Mouse (Mus musculus): ENCODE measurements around the gene Ipo13. TPM values are rescaled to one million over a fixed set of nuclear protein-coding genes. Genes with fewer than 3 reads are reported as not detected.

Ipo13 gene
- total and polyA plus RNA-seq, 3 experiments, result 60.8 to 104 (median 68.4) TPM

DNA sequence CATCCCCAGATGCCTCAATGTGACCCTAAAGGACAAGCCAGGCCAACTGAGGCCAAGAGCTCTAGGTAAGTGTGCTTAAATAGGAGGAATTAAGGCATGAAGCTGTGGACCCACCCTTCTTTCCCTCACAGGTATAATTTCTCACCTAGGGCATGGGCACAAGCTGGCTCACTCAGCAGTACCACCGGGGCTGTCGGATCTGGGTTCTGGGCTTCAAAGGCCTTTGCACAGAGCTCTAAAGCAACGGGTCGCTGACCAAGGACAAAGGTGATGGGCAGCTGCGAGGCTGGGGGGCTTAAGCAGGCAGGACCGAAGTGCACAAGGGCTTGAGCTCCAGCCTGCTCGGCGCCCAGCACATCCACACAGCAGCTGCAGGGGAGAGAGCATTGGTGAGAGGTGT lies 24.0 kb downstream of the Ipo13 start:
- DNase-seq, result no peak
- H3K9ac ChIP-seq (ENCODE audit: low read depth, low read length), result no peak overlapping the region
- H3K79me2 ChIP-seq (replicated peaks; ENCODE audit: control insufficient read depth, insufficient read depth, low read length), result no peaks in the 10 kb centered on the region
- H3K4me1 ChIP-seq (ENCODE audit: control insufficient read depth, insufficient read depth, low read length), result peaks cover 6% of the 10 kb centered on the region
- H3K36me3 ChIP-seq (ENCODE audit: control insufficient read depth, insufficient read depth, low read length), result no peaks in the 10 kb centered on the region
- H3K27ac ChIP-seq, result no peak overlapping the region
- H3K4me3 ChIP-seq, result no peak overlapping the region
- 89% methylated on average over 8 of the region's 8 CpGs for WGBS
- intact Hi-C loops (cut with DNase I), result loop anchor here (1.0 kb wide), 1 partner anchor 25 kb away; no protein-coding TSS in a partner anchor
- TF ChIP-seq EP300 (IDR thresholded peaks at IDR 0.05; ENCODE audit: insufficient read depth, low read depth, low read length), result no peak
- no peak for TF ChIP-seq CTCF (IDR thresholded peaks at IDR 0.05)
- no peak for TF ChIP-seq POLR2A (IDR thresholded peaks at IDR 0.05; ENCODE audit: insufficient read depth, low read depth, low read length)
- no peaks in the 10 kb centered on the region for H3K27me3 ChIP-seq (ENCODE audit: control insufficient read depth, insufficient read depth, low read length)

- Histone ChIP-seq H3K27me3 (ENCODE audit: control insufficient read depth, insufficient read depth, low read length) (no peaks in the 10 kb centered on the region), H3K79me2 (replicated peaks; ENCODE audit: control insufficient read depth, insufficient read depth, low read length) (no peaks in the 10 kb centered on the region), H3K4me1 (ENCODE audit: control insufficient read depth, insufficient read depth, low read length) (peaks cover 6% of the 10 kb centered on the region), H3K4me3 (no peak overlapping the region), H3K9ac (ENCODE audit: low read depth, low read length) (no peak overlapping the region), H3K36me3 (ENCODE audit: control insufficient read depth, insufficient read depth, low read length) (no peaks in the 10 kb centered on the region), H3K27ac (no peak overlapping the region)
- intact Hi-C loops (cut with DNase I), result no loop called here
- TF ChIP-seq POLR2A (IDR thresholded peaks at IDR 0.05; ENCODE audit: insufficient read depth, low read depth, low read length), result no peak
- no peak for TF ChIP-seq EP300 (IDR thresholded peaks at IDR 0.05; ENCODE audit: insufficient read depth, low read depth, low read length)
- TF ChIP-seq CTCF (IDR thresholded peaks at IDR 0.05), result no peak
- DNase-seq, result no peak
- 86% methylated on average over 14 of the region's 14 CpGs for WGBS
These were observed 24.8 kb downstream of the Ipo13 start for GRCm38 (mm10) chr4:117890031-117890430.

- TF ChIP-seq EP300 (IDR thresholded peaks at IDR 0.05; ENCODE audit: insufficient read depth, low read depth, low read length) (no peak), CTCF (IDR thresholded peaks at IDR 0.05) (no peak), POLR2A (IDR thresholded peaks at IDR 0.05; ENCODE audit: insufficient read depth, low read depth, low read length) (no peak)
- no peaks in the 10 kb centered on the region for H3K27me3 ChIP-seq (ENCODE audit: control insufficient read depth, insufficient read depth, low read length)
- no peaks in the 10 kb centered on the region for H3K79me2 ChIP-seq (replicated peaks; ENCODE audit: control insufficient read depth, insufficient read depth, low read length)
- H3K27ac ChIP-seq, result no peak overlapping the region
- H3K36me3 ChIP-seq (ENCODE audit: control insufficient read depth, insufficient read depth, low read length), result no peaks in the 10 kb centered on the region
- H3K9ac ChIP-seq (ENCODE audit: low read depth, low read length), result no peak overlapping the region
- H3K4me1 ChIP-seq (ENCODE audit: control insufficient read depth, insufficient read depth, low read length), result peaks cover 6% of the 10 kb centered on the region
- WGBS, result 83% methylated on average over 15 of the region's 15 CpGs
- intact Hi-C loops (cut with DNase I), result no loop called here
- no peak for DNase-seq
- no peak overlapping the region for H3K4me3 ChIP-seq
These were observed 25.3 kb downstream of the Ipo13 start for GRCm38 (mm10) chr4:117889471-117889870.

DNA sequence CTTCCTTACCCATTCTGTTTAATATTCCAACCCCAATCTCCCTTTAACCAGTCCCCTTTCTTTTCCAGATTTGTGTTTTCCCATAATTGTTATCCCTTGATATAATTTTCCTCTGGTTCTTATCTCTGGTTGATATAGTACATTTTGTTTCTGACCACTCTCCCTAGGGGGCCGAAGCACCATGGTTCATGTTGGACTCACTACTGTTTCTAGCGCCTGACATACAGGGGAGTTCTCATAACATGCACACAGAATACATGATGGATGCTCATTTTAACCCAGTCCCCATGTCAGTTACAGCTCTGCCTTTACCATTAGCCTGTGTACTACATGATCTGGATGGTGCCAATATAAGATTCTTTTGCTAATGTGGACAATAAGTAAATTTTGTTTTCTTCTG lies 26.9 kb downstream of the Ipo13 start:
- H3K79me2 ChIP-seq (replicated peaks; ENCODE audit: control insufficient read depth, insufficient read depth, low read length), result no peaks in the 10 kb centered on the region
- intact Hi-C loops (cut with DNase I), result no loop called here
- DNase-seq, result no peak
- H3K4me3 ChIP-seq, result peak overlapping the region; percentile 89; the same call in 1 of the 2 replicates
- no peaks in the 10 kb centered on the region for H3K36me3 ChIP-seq (ENCODE audit: control insufficient read depth, insufficient read depth, low read length)
- H3K4me1 ChIP-seq (ENCODE audit: control insufficient read depth, insufficient read depth, low read length), result peaks cover 8% of the 10 kb centered on the region
- TF ChIP-seq EP300 (IDR thresholded peaks at IDR 0.05; ENCODE audit: insufficient read depth, low read depth, low read length) (no peak), CTCF (IDR thresholded peaks at IDR 0.05) (no peak), POLR2A (IDR thresholded peaks at IDR 0.05; ENCODE audit: insufficient read depth, low read depth, low read length) (no peak)
- H3K9ac ChIP-seq (ENCODE audit: low read depth, low read length), result no peak overlapping the region
- 66% methylated on average over 2 of the region's 2 CpGs for WGBS
- no peak overlapping the region for H3K27ac ChIP-seq
- H3K27me3 ChIP-seq (ENCODE audit: control insufficient read depth, insufficient read depth, low read length), result no peaks in the 10 kb centered on the region

DNA sequence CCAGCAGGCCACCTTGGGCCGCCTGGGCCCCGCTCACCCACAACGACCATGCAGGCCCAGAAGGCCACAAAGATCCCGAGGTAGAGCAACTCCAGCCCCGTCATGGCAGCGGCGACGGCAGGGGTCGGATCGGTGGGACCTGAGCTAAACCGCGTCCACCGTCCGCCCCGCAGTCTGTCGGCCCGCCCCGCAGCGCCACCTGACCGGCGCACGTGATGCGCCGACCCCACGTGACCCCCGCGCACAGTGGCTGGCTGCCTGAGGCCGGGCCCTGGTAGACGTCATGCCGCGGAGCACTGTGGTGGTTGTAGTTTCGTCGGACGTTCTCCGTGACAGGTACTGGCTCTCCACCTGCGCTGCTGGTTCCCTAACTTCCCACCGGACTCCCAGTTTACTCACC lies 27.7 kb downstream of the Ipo13 start, which contains the start of gene Atp6v0b:
Gene Atp6v0b, minus strand, starts transcription at position 201 of the 400 bp plus-strand sequence.
- H3K9ac ChIP-seq (ENCODE audit: low read depth, low read length), result peak within 1 kb of the TSS; percentile 89
- peaks cover 7% of the 10 kb centered on the region for H3K4me1 ChIP-seq (ENCODE audit: control insufficient read depth, insufficient read depth, low read length)
- DNase-seq, result peak; percentile 95 to 96
- TF ChIP-seq CTCF (IDR thresholded peaks at IDR 0.05) (no peak), POLR2A (IDR thresholded peaks at IDR 0.05; ENCODE audit: insufficient read depth, low read depth, low read length) (peak; percentile 83), EP300 (IDR thresholded peaks at IDR 0.05; ENCODE audit: insufficient read depth, low read depth, low read length) (0 out of 2 replicates have a peak, but pooled peaks have one; percentile 8)
- no peaks in the 10 kb centered on the region for H3K79me2 ChIP-seq (replicated peaks; ENCODE audit: control insufficient read depth, insufficient read depth, low read length)
- no peaks in the 10 kb centered on the region for H3K36me3 ChIP-seq (ENCODE audit: control insufficient read depth, insufficient read depth, low read length)
- intact Hi-C loops (cut with DNase I), result no loop called here
- no peaks in the 10 kb centered on the region for H3K27me3 ChIP-seq (ENCODE audit: control insufficient read depth, insufficient read depth, low read length)
- peak within 1 kb of the TSS; percentile 89 for H3K4me3 ChIP-seq
- peak within 1 kb of the TSS; percentile 91 for H3K27ac ChIP-seq
- WGBS, result under 1% methylated on average over 37 of the region's 37 CpGs

- Histone ChIP-seq H3K4me1 (ENCODE audit: control insufficient read depth, insufficient read depth, low read length) (peaks cover 6% of the 10 kb centered on the region), H3K27me3 (ENCODE audit: control insufficient read depth, insufficient read depth, low read length) (no peaks in the 10 kb centered on the region), H3K9ac (ENCODE audit: low read depth, low read length) (peak overlapping the region; percentile 89), H3K79me2 (replicated peaks; ENCODE audit: control insufficient read depth, insufficient read depth, low read length) (no peaks in the 10 kb centered on the region), H3K4me3 (peak overlapping the region; percentile 89), H3K36me3 (ENCODE audit: control insufficient read depth, insufficient read depth, low read length) (no peaks in the 10 kb centered on the region), H3K27ac (peak overlapping the region; percentile 91)
- intact Hi-C loops (cut with DNase I), result no loop called here
- no peak for TF ChIP-seq EP300 (IDR thresholded peaks at IDR 0.05; ENCODE audit: insufficient read depth, low read depth, low read length)
- TF ChIP-seq CTCF (IDR thresholded peaks at IDR 0.05), result no peak
- TF ChIP-seq POLR2A (IDR thresholded peaks at IDR 0.05; ENCODE audit: insufficient read depth, low read depth, low read length), result no peak
- no peak for DNase-seq
- 2% methylated on average over 24 of the region's 24 CpGs for WGBS
These were observed 28.2 kb downstream of the Ipo13 start for GRCm38 (mm10) chr4:117886644-117887043.

All from heart, adult 2 months (tissue).